Mouse (Mus musculus) ovary, adult 18-20 months (tissue): ENCODE results near the gene Gm7954.
"Not testable (repeated sequence)": the region's sequence is repeated elsewhere in the genome, so short reads cannot be mapped to it uniquely, and the experiment has no call there.

Experiments
- DNase-seq: peaks from one replicate; pipeline ENCODE4 v3.0.0; 2022; ENCODE audit warnings: low spot score, mixed read lengths

Gm7954 gene

GRCm38 (mm10) chr14:41453418-41453817, at the start of gene Gm7954:
Gm7954 (minus strand) TSS chr14:41453518.
- not testable (repeated sequence) for DNase-seq

DNA sequence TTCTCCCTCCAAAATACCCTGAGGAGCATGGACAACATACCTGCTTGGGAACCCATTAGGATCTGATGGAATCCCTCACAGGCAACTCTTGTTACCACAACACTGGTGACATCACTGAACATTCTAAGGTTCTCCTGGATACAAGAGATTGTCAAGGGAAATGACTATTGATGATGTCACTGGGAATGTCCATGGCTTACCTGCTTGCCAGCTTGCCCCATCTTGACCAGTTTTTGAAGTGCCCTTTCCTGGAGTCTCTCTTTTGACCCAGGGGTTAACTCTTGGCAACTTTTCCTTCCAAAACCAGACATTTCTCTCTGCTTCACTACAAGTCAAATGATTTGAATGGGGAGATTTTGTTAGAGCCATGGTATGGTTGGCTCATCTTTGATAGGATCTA, 36.1 kb upstream of the Gm7954 start, which contains the start of gene Gm3486:
Gm3486 (minus strand) TSS at position 101 of the 400 bp plus-strand sequence.
- not testable (repeated sequence) for DNase-seq

GRCm38 (mm10) chr14:41425393-41426075, 27.8 kb downstream of the Gm7954 start:
- DNase-seq: not testable (repeated sequence)

DNA sequence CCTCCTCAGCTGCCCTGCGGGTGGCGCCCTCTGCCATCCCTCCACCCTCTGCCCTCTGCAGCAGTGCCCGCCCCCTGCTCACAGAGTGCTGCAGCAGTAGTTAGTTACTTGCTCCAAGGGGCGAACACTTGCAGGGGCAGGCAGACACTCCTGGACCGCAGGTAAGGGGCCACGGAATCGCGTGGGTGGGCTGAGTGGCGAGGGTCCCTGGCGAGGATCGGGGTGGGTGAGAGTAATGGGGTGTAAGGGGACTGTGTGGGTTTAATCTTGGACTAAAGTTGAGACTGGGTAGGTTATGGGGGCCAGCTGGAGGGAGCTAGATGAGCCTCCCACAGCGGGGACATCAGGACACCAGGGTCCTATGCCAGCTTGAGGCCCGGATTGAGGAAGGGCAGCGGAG, 28.6 kb downstream of the Gm7954 start:
- DNase-seq: not testable (repeated sequence)

- not testable (repeated sequence) for DNase-seq
Observed at GRCm38 (mm10) chr14:41408181-41408580, 45.1 kb downstream of the Gm7954 start, which contains the start of gene Gm6482. Gm6482 (minus strand) TSS chr14:41408281.
